Mouse (Mus musculus) embryonic facial prominence, embryonic 13.5 days (tissue): ENCODE results near the gene Vrtn. TPM values are rescaled to one million over a fixed set of nuclear protein-coding genes. Genes with fewer than 3 reads are reported as not detected.

Experiments
- ATAC-seq: fragments of 200-750 bp; cut with Nextera tagmentation; 2 replicates; pipeline ENCODE4 v1.8.0; 2017; ENCODE audit warnings: low read depth; ENCODE audit not compliant: insufficient number of reproducible peaks, insufficient read depth, low FRiP score, low TSS enrichment
- H3K27ac ChIP-seq: fragments of 300-500 bp; sonication (generic); 2 replicates; pipeline ENCODE4 v1.5.1; 2015; ENCODE audit warnings: moderate library complexity, mild to moderate bottlenecking, inconsistent platforms
- H3K27me3 ChIP-seq: fragments of 300-500 bp; sonication (generic); 2 replicates; pipeline ENCODE4 v1.6.1; 2015; ENCODE audit warnings: mild to moderate bottlenecking, inconsistent platforms
- H3K36me3 ChIP-seq: fragments of 300-500 bp; sonication (generic); 2 replicates; pipeline ENCODE4 v1.6.1; 2015; ENCODE audit warnings: mild to moderate bottlenecking, inconsistent platforms
- H3K4me1 ChIP-seq: fragments of 300-500 bp; sonication (generic); 2 replicates; pipeline ENCODE4 v1.6.1; 2015; ENCODE audit warnings: inconsistent platforms
- H3K4me2 ChIP-seq: fragments of 300-500 bp; sonication (generic); 2 replicates; pipeline ENCODE4 v1.6.1; 2015; ENCODE audit warnings: moderate library complexity, mild to moderate bottlenecking, inconsistent platforms
- H3K4me3 ChIP-seq: fragments of 300-500 bp; sonication (generic); 2 replicates; pipeline ENCODE4 v1.5.1; 2015; ENCODE audit warnings: mild to moderate bottlenecking, inconsistent platforms
- H3K9ac ChIP-seq: fragments of 300-500 bp; sonication (generic); 2 replicates; pipeline ENCODE4 v1.6.1; 2015; ENCODE audit warnings: mild to moderate bottlenecking, inconsistent platforms
- H3K9me3 ChIP-seq: fragments of 300-500 bp; sonication (generic); 2 replicates; pipeline ENCODE4 v1.6.1; 2016; ENCODE audit warnings: inconsistent platforms
- WGBS: fragments of 180-500 bp; shearing (Covaris S2); methylation state at CpG from one replicate; pipeline ENCODE4 v1.1.7; 2015; ENCODE audit warnings: mixed read lengths; 5-methylcytosine and 5-hydroxymethylcytosine counted together
- polyA plus RNA-seq: library from polyadenylated mRNA; unstranded; fragments of >200 nt; fragmentation: Nextera tagmentation; extraction: Ambion mirVana; gene quantifications from 2 replicates; pipeline ENCODE4 v1.2.1, GENCODE M21; 2015

Vrtn gene
- polyA plus RNA-seq: not detected in 2 replicates

DNA sequence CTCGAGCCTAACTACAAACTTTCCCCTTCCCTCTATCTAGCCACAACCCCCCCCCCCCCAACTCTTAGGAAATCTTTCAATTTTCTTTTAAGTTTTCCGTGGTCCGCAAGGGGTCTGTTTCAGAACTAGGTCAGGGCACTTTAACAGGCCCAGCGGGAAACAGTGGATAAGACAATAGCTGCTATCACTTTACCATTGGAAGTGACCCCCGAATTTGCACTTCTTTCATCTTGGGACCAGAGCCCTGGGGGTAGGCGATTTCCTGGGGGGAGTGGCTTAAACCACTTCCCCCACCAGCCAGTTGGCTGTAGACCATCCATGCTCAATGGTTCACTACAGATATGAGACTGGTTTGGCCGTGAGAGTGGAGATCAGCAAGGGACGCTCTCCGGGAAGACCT is at the start of gene Vrtn:
Gene Vrtn, plus strand, starts transcription at position 366 of the 400 bp plus-strand sequence.
- Histone ChIP-seq H3K27ac (no peak within 1 kb of the TSS), H3K4me3 (no peak within 1 kb of the TSS), H3K27me3 (peaks cover 57% of the 10 kb centered on the region), H3K9ac (no peak within 1 kb of the TSS), H3K4me2 (no peak within 1 kb of the TSS), H3K36me3 (no peaks in the 10 kb centered on the region), H3K9me3 (no peaks in the 10 kb centered on the region), H3K4me1 (peaks cover 3% of the 10 kb centered on the region; the same call in 1 of the 2 replicates)
- WGBS: 4% methylated on average over 9 of the region's 9 CpGs
- no peak for ATAC-seq

DNA sequence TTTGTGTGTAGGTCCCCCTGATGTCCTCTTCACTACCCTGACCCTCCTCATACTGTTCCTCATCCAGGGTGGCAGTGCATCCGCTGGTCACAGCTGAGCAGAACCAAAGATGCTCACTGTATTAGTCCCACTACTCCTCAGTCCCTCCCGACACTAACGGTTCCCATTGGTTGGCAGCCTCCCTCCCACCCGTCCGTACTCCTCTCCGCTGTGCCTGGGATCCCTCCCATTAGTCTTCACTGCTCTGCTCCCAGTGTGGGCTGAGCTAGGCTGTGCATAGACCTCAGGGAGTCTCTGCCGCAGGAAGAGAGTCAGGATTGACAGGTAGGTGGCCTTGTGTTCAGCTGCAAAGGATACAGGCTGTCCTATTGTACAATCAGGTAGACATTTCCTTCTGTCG is 42.5 kb upstream of the Vrtn start:
- Histone ChIP-seq H3K36me3 (peaks cover 14% of the 10 kb centered on the region), H3K9me3 (no peaks in the 10 kb centered on the region), H3K4me1 (no peaks in the 10 kb centered on the region), H3K4me3 (no peak overlapping the region), H3K27me3 (peaks cover 11% of the 10 kb centered on the region; the same call in 1 of the 2 replicates), H3K4me2 (no peak overlapping the region), H3K27ac (no peak overlapping the region), H3K9ac (no peak overlapping the region)
- no peak for ATAC-seq
- 19% methylated on average over 8 of the region's 8 CpGs for WGBS

DNA sequence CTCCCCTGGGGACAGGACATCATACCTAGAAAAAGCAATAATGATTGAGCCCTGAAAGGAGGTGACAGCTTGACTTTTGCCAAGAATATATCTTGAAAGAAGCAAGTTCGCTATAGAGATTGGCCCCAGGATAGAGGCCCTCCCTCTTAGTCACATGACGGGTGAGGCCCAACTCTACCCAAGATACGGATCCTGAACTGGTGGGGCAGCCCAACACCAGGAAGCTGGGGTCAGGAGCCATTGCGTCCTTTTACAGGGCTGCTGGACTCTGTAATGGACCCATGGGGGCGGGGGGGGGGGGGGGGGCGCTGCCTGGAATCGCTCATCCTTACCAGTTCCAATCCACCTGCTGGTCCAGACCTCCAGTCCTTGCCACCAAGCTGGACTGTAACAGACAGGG is 36.8 kb upstream of the Vrtn start:
- WGBS: 87% methylated on average over 7 of the region's 7 CpGs
- Histone ChIP-seq H3K9me3 (no peaks in the 10 kb centered on the region), H3K4me1 (no peaks in the 10 kb centered on the region), H3K4me2 (no peak overlapping the region), H3K27me3 (peaks cover 4% of the 10 kb centered on the region; the same call in 1 of the 2 replicates), H3K27ac (no peak overlapping the region), H3K9ac (no peak overlapping the region), H3K36me3 (peaks cover 57% of the 10 kb centered on the region), H3K4me3 (no peak overlapping the region)
- ATAC-seq: no peak

DNA sequence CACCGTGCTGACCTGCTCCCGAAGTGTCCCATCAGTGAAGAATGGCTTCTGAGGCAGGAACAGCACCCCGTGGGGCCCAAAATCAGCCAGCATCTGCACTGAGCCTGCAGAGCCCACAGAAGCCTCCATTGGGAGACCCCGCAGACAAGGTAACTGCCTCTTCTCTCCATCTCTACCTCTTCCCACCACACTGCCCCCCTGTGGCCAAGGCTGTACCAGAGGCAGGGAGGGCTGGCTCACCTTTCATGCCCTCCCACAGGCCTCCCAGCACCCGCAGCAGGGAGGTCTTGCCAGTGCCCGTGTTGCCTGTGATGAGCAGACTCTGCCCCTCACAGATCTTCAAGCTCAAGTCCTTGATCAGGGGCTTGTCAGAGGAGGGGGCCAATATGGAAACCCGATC is 35.0 kb upstream of the Vrtn start:
- Histone ChIP-seq H3K9me3 (no peaks in the 10 kb centered on the region), H3K36me3 (peaks cover 61% of the 10 kb centered on the region), H3K9ac (no peak overlapping the region), H3K27ac (no peak overlapping the region), H3K4me2 (no peak overlapping the region), H3K4me3 (no peak overlapping the region), H3K4me1 (no peaks in the 10 kb centered on the region), H3K27me3 (no peaks in the 10 kb centered on the region)
- no peak for ATAC-seq
- WGBS: 78% methylated on average over 7 of the region's 7 CpGs

DNA sequence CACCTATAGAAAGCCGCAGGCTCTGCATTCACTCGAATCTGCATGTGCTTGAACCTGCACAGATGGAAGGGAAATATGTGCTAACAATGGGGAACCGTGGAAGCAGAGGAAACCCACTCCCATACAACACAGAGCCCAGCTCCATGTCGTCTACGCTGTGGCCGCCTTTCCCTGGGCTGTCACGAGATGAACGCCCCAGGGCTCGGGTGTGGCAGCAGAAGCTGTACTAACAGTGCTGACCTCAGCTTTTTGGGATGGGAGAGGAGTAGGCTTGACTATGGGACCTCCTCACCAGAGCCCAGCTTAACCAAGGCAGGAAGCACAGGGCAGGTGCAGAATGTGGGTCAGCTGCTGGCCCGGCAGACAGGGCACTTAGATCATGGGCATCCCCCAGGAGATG is 29.1 kb upstream of the Vrtn start:
- Histone ChIP-seq H3K9me3 (no peaks in the 10 kb centered on the region), H3K4me2 (no peak overlapping the region), H3K9ac (no peak overlapping the region), H3K27ac (no peak overlapping the region), H3K4me1 (peaks cover 2% of the 10 kb centered on the region; the same call in 1 of the 2 replicates), H3K36me3 (peaks cover 35% of the 10 kb centered on the region), H3K27me3 (no peaks in the 10 kb centered on the region), H3K4me3 (no peak overlapping the region)
- WGBS: 85% methylated on average over 10 of the region's 10 CpGs
- ATAC-seq: no peak

DNA sequence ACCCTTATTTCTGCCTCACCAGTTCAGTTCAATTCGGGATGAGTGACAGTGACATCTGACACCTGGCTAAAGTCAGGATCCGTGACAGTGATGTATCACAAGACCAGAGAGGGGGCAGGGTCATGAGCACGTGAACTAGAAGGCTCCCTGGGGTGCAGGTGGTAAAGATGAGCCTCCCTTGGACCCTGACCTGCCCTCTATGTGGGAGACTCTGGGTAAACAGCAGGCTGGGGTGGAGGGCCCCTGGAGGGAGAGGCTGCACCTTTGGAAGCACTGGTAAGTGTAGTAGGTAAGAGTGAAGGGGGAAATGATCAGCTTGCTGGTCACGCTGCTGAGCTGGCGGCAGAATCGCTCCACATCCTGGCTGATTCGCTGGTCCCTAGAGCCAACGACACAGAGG is 28.3 kb upstream of the Vrtn start:
- H3K4me2 ChIP-seq: no peak overlapping the region
- H3K27ac ChIP-seq: no peak overlapping the region
- no peak overlapping the region for H3K9ac ChIP-seq
- H3K4me1 ChIP-seq: peaks cover 2% of the 10 kb centered on the region; the same call in 1 of the 2 replicates
- H3K36me3 ChIP-seq: peaks cover 32% of the 10 kb centered on the region
- WGBS: 59% methylated on average over 8 of the region's 8 CpGs
- H3K9me3 ChIP-seq: no peaks in the 10 kb centered on the region
- H3K27me3 ChIP-seq: no peaks in the 10 kb centered on the region
- ATAC-seq: no peak
- H3K4me3 ChIP-seq: no peak overlapping the region

DNA sequence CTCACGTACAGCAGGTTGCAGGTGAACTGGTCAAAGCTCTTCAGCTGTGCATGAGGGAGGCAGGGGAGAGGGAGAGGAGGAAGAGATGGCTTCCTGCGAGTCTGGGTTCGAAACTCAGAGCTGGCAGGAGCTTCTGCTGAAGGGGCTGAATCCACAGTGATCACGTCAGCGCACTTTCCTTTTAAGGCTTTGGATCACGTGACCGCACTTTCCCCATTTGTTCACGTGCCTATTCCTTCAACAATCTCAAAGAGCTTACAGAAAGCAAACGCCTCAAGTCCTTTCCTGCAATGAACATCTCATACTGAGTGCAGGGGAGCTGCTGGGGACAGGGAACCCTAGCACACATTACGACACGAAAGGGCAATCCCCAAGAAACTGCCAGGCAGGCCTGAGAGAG is 26.8 kb upstream of the Vrtn start:
- no peak overlapping the region for H3K27ac ChIP-seq
- no peak for ATAC-seq
- 87% methylated on average over 11 of the region's 11 CpGs for WGBS
- no peak overlapping the region for H3K4me3 ChIP-seq
- H3K27me3 ChIP-seq: no peaks in the 10 kb centered on the region
- H3K9ac ChIP-seq: no peak overlapping the region
- peaks cover 20% of the 10 kb centered on the region for H3K36me3 ChIP-seq
- H3K4me2 ChIP-seq: no peak overlapping the region
- H3K4me1 ChIP-seq: peaks cover 2% of the 10 kb centered on the region; the same call in 1 of the 2 replicates
- H3K9me3 ChIP-seq: no peaks in the 10 kb centered on the region

DNA sequence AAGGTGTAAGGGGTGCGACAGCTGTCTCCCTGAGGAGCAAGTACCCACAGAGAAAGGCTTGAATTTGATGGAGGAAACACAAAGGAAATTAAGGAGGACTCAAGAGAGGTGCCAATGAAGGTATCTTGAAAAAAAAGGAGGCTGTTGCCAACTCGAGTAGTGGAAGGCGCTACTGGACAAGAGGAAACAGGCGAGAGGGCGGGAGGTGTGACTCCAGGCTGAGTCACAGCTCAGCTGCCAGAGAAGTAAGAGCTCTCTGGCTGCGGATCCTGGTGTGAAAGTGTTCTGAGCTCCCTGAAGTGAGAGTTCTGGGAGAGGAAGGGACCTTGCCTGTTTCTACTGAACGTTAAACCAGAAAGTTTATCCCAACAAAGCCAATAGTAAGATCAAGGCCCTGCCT is 26.3 kb upstream of the Vrtn start:
- Histone ChIP-seq H3K4me3 (no peak overlapping the region), H3K27me3 (no peaks in the 10 kb centered on the region), H3K4me2 (no peak overlapping the region), H3K4me1 (peaks cover 2% of the 10 kb centered on the region; the same call in 1 of the 2 replicates), H3K36me3 (peaks cover 17% of the 10 kb centered on the region), H3K9me3 (no peaks in the 10 kb centered on the region), H3K27ac (no peak overlapping the region), H3K9ac (no peak overlapping the region)
- 82% methylated on average over 7 of the region's 7 CpGs for whole genome bisulfite sequencing
- no peak for ATAC-seq

DNA sequence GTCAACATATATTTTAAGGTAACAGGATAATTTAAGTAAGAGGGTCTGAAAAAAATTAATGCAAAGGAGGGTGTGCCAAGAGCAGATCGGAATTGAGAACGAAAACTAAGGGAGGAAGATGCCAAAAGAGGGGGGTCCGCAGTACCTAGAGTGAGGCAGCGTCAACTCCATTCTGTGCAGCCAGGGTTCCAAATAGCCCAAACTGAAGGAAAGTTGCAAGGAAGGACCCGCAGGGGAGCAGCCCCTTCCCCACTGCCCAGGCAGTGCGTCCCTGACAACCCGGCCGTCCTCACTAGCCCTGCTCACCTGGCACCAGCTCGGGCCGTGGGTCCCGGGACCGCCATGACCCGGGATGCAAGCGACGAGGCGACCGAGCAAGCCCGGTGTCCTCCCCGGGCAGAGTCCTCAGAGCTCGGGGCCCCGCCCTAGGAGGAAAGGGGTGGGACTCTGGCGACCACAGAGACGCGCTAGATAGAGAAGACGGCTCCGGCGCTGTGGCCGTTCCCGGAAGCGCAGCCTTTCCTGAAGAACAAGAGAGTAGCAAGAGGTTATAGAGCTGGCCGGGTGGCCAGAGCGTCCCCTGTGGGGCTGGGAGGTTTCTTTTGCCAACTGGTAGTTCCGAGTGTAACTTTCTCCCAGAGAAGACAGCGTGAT is 23.7 kb upstream of the Vrtn start, which contains the start of gene Abcd4:
Gene Abcd4, minus strand, starts transcription at position 437 of the 654 bp plus-strand sequence.
- WGBS: under 1% methylated on average over 34 of the region's 34 CpGs
- ATAC-seq: peak; percentile 93
- peak within 1 kb of the TSS; percentile 73 for H3K27ac ChIP-seq

DNA sequence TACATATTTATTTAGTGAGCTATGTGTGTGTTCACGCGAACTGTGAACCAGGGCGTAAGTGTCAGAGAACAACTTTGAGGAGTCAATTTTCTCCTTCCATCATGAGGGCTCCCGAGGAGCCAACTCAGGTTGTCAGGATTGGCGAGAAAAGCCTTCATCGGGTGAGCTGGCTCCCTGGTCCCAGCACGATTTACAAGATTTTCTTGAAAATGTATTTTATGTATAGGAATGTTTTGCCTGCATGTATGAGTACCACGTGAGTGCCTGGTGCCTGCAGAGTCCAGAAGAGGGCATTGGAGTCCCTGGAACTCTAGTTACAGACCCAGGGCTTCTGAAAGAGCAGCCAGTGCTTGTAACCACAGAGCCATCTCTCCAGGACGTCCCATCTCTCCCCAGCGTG is 23.2 kb upstream of the Vrtn start:
- Histone ChIP-seq H3K4me3 (peak overlapping the region; percentile 71), H3K4me1 (peaks cover 2% of the 10 kb centered on the region; the same call in 1 of the 2 replicates), H3K27me3 (no peaks in the 10 kb centered on the region), H3K9me3 (no peaks in the 10 kb centered on the region), H3K9ac (peak overlapping the region; percentile 66), H3K27ac (peak overlapping the region; percentile 28; the same call in 1 of the 2 replicates), H3K4me2 (peak overlapping the region; percentile 66), H3K36me3 (peaks cover 5% of the 10 kb centered on the region; the same call in 1 of the 2 replicates)
- no peak for ATAC-seq
- 3% methylated on average over 10 of the region's 10 CpGs for WGBS

More for the DNA sequence above, 23.7 kb upstream of the Vrtn start, which contains the start of gene Abcd4:
- H3K4me2 ChIP-seq: peak within 1 kb of the TSS; percentile 66
- peak within 1 kb of the TSS; percentile 84 for H3K9ac ChIP-seq
- H3K36me3 ChIP-seq: peaks cover 10% of the 10 kb centered on the region
- peak within 1 kb of the TSS; percentile 71 for H3K4me3 ChIP-seq
- peaks cover 2% of the 10 kb centered on the region; the same call in 1 of the 2 replicates for H3K4me1 ChIP-seq
- no peaks in the 10 kb centered on the region for H3K27me3 ChIP-seq
- no peaks in the 10 kb centered on the region for H3K9me3 ChIP-seq

DNA sequence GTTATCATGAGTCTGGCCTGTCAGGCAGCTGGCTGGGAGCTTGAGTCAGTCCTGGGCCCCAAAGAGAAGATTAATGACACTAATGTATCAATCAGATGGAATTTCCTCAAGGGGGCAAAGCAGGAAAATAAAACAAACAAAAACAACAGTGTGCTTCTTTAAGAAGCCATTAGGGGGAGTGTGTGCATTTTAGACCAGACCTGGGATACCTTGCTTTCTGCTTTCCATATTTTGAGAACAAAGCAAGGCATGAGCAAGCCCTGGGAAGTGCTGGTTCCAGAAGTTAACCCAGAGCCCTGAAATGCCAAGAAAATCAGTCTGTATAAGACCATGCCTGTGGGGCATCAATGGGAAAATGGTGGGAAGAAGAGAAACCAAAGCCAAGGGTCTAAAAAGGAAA is 19.8 kb upstream of the Vrtn start:
- ATAC-seq: no peak
- Histone ChIP-seq H3K36me3 (no peaks in the 10 kb centered on the region), H3K27ac (no peak overlapping the region), H3K27me3 (peaks cover 28% of the 10 kb centered on the region), H3K4me1 (peaks cover 5% of the 10 kb centered on the region; the same call in 1 of the 2 replicates), H3K9me3 (no peaks in the 10 kb centered on the region), H3K4me2 (no peak overlapping the region), H3K4me3 (no peak overlapping the region), H3K9ac (no peak overlapping the region)

DNA sequence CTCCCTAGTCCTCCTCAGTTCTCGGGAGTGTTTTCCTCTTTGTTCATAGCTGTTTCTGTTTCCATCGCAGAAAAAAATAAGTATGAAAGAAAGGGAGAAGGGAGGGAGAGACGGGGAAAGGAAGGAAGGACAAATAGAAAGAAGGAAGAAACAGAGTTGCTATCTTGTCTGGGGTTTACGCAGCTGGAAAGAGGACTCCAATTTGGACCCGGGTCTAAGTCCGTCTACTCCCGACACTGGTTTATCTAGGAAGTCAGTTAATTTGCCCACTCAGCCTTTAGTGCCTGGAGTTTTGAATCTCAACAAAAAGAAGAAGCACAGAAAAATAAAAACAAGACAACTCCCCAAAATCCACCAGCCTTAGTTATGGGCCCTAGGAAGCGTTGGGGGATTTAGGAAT is 16.2 kb upstream of the Vrtn start:
- Histone ChIP-seq H3K9me3 (no peaks in the 10 kb centered on the region), H3K4me2 (no peak overlapping the region), H3K9ac (no peak overlapping the region), H3K27me3 (peaks cover 39% of the 10 kb centered on the region), H3K4me1 (0 out of 2 replicates have a peak, but pooled peaks cover 3% of the 10 kb centered on the region), H3K36me3 (no peaks in the 10 kb centered on the region), H3K27ac (no peak overlapping the region), H3K4me3 (no peak overlapping the region)
- no peak for ATAC-seq
- 20% methylated on average over 8 of the region's 8 CpGs for WGBS
